Mouse (Mus musculus): ENCODE results near the gene Tmem140.

Gene Tmem140

DNA sequence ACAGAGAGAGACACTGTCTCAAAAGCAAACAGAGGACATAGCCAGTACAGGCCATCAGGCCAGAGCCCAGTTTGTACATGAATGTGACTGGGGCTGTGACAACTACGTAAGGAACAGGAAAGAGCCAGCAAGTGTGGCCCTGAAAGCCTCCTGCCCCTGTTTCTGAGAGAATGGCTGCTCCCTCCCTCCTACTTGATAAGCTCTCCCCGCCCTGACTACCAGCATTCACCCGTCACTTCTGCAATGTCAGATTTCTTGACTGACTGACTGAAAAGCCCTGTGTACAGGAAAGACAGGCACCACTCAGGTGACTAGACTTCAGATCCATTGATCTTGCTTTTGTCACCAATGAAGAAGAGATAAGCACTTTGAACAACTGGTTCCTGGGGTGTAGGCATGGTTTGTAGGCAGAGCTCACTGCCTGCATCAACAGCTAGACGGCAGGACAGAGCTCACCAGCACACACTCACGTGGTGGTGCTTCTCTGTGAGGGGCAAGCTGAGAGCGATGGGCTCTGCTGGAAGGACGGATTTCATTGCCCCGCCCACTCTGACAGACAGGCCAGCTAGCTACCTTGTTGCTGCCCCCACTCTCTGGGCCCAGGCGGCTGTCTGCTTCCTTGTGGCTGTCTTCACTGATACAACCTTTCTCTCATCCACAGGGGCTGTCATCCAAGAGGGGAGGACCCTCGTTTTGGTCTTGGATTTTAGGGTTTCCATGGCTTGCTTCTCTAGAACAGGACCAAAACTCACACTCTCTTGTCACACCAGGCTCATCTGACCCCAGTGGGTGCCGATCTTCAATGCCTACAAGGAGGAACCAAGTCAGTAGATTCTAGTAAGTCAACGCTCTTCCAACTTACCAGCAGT lies 13.3 kb downstream of the Tmem140 start:
- in situ Hi-C loops (cut with MboI; ENCODE audit: low sequenced_read_pairs) = no loop called here

DNA sequence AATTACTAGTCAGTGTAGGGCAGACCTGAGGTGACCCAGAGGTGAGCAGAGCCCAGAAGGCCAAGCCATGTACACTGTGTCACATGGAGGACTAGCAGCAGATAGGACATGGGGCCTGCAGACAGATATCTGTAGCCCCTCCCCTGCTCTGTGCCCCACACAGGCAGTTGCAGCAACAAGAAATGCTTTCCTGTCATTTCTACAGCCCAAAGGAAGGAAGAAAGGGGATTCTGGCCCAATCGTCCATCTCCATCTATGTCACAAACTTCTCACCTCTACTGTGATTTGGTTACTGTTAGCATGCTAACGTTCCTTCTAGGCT lies 13.8 kb downstream of the Tmem140 start:
- in situ Hi-C loops (cut with MboI; ENCODE audit: low sequenced_read_pairs) = no loop called here

DNA sequence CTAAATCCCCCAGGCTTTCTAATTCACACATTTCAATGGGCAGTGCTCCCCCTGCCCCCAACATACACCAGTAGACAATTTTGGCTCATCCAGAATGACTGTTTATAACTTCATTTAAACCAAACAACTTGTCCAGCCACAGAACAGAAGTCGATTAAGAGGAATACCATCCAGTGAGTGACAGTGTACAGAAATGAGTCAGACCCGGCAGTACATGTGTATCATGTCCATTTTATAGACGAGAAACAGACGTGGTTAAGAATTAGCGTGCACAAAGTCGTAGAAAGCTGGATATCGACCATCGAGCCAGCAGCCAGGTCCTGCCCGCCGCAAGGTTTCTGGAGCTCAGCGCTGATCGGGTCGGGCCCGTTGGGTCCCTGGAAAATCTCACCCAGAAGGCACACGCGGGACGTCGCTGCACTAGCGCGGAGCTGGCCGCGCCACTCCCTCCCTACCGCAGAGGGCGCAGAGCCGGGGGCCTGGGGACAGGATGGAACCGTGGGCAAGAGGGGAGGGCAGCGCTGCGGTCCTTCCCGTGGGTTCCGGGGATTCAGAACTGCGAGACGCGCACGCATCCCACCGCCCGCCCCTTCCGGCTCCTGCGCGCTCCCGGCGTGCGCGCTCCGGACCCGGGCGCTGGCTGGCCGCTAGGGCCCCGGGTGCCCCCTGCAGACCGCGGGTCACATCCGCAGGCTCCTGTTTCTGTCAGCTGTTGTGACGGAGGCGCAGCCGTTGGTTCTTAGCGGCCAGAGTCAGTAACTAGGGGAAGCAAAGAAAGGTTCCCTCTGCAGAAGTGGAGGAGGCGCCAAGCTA lies 14.8 kb downstream of the Tmem140 start, which contains the start of gene Cyren:
TSS of gene Cyren (minus strand) at position 552 of the 813 bp plus-strand sequence.
- in situ Hi-C loops (cut with MboI; ENCODE audit: low sequenced_read_pairs) = no loop called here

DNA sequence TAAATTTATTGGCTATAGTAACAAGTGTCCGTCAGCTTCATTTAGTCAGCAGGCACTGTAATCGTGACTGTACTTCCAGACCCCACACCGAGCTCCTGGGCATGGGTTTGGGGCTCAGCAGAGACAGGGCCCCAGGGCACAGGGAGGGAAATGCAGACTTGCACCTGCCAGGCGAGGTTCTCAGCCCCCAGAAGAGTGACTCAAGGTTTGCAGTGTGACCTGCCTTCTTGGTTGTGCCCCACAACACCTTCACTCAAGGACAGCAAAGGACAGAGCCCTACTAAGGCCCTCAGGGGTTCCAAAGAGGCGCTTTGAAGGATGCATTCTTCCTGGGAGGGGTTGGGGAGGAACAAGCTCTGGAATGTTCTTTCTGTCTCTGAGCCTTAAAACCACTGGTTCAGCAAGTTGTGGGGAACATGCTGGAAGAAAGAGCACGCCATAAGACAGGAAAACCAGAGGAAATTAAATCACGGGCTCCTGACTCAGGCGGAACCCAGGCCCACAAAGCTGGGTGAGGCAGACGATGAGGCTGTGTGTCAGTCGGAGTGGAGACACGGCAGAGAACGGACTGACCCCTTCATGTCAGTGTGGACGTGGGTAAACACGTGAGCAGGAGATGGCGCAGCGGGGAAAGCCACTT lies 16.3 kb downstream of the Tmem140 start:
- in situ Hi-C loops (cut with MboI; ENCODE audit: low sequenced_read_pairs) = no loop called here

DNA sequence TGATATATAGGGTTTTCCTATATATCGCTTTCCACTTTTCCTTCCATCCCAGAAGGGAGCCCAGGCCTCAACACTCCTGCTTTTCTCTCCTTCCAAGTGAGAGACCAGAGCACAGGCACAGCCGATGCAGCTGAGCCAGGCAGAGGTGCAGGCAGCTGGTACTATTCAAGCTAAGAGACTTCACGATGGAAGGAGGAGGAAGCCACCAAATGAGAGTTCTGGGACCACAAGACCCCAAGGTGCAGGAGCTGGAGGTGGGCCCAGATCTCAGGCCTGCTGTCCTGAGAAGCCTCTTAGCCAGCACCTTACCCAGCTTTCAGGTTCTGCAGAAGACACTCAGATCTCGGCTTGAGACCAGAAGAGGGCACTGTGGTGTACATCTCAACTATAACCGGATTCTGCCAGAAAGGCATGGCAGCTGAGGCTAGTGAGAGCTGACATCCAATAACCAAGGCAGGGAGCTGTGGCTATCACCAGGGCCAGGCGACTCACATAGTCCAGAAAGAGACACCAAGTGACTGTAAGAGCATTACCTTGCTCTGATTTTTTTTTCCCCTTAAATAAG lies 17.0 kb downstream of the Tmem140 start:
- in situ Hi-C loops (cut with MboI; ENCODE audit: low sequenced_read_pairs) = no loop called here

DNA sequence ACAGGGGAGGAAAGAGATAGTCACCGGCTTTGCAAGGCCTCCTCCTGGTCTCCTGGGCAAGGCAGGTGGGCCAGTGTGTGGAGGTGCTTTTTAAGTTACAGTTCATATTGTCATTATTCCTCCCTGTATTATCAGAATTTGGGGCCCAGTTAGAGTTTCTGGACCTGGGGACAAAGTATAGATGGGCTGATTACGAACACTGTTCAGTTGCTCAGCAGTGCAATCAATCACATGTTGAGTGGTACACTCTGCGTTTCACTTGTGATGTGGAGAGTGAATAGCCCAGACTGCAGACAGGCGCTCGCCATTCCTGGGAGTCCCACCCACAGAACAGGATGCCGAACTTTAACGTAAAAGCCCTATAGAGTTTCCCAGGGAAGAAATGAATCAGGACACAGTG lies 21.8 kb downstream of the Tmem140 start:
- in situ Hi-C loops (cut with MboI; ENCODE audit: low sequenced_read_pairs) = no loop called here

DNA sequence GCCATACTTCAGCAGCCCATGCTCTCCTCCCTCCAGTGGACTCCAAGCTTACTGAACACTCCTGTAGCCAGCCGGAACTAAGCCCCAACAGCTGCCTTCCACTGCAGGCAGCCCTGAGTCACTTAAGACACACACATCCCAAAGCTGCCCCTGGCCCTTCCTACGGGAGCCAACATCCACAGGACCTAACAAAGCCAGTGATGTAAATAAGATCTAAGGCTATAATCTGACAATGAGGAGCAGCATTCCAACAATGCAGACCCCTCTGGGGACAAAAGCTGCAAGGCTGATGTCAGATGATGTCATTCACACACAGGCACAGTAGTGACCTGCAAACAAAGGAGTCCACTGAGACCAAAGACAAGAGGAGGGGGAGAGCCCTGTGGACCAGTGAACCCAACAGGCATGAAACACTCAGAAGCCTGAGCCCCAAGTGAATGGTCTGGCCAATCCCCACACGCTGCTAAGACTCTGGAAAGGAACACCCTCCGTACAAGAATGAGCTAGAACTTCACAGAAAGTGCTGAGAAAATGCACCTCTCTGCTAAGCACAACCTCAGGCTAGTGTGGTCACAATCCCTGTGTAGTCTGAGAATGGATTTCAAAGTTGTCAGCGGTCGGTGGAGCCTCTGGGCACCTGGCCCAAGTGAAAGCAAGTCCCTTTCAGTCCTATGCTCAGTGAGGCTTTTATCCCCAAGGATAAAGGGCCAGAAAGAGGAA lies 24.3 kb downstream of the Tmem140 start:
- in situ Hi-C loops (cut with MboI; ENCODE audit: low sequenced_read_pairs) = no loop called here

DNA sequence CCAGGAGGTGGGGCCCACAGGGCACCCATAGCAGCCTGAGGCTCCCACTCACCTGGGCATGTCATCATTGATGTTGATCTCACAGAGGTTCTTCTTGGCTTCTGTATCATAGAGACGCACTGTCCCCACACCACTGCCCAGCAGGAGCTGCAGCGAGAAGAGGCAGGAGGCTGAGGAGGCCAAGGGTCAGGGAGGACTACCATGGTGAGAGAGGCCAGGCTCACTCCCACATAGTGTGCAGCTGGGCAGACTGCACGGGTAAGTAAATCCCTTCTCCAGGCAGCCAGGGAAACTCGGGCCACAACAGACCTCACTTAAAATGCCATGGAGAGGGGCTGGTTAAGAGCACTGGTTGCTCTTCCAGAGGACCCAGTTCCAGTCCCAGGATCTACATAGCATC lies 26.2 kb downstream of the Tmem140 start:
- in situ Hi-C loops (cut with MboI; ENCODE audit: low sequenced_read_pairs) = no loop called here

DNA sequence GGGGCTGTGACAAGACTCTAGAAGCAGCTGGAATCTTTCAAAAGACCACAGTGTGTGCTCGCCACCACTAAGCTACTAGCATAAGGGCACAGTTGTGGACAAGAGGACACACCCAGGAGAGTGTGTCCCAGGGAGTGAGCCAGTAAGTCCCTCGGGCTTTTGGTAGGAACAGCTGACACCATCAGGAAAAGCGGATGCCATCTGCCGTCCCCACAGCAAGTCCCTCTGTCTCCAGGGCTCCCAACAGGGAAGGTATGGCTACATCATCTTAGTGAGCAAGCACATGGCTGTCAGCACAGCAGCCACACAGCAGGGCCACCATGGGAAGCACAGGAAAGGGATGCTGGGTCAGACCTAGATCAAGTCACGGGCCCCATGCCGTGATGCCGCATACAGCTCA lies 32.6 kb downstream of the Tmem140 start:
- in situ Hi-C loops (cut with MboI; ENCODE audit: low sequenced_read_pairs) = no loop called here

DNA sequence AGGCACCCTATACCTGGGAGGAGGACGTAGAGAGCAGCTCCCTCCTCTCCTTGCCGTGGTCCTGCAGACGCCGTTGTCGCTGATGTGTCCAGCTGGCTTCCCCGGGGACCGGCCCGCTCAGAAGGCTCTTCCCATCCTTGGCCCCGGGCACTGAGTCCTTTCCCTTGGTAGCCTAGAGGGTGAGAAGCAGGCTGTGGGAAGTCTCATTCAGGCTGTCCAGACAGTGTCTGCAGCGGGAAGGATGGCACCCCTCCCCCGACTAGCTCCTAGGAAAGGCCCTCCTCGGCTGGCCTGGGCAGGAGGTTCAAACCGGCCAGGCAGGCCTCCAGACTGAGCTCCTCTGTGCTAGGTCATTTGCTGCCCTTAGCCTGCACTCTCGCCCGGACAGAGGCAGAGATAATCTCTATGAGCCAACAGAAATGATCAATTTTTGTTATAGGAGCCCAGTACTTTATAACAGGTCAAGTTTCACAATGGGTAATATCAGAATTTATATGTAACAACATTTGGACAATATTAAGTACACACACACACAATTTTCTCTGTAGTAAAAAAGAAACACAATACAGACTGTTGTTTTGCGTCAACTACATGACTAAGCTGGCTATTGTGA lies 33.3 kb downstream of the Tmem140 start:
- in situ Hi-C loops (cut with MboI; ENCODE audit: low sequenced_read_pairs) = no loop called here

DNA sequence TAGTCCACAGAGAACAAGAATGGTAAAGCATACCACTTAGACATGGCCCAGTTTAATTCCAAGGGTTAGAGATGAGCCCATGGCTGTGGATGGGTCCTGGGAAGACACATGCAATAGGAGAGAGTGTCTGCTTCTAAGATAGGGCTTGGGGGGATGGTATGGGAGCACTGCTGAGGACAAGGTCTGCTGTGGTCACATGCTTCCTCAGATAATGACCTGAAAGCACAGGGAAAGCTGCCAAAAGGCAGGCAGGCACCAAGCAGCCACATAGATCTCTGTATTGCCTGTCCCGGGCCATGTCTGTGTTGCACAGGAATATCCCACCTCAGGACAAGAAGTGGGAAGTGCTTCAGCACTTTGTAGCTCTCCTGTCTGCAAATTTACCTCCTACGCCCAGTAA lies 36.2 kb downstream of the Tmem140 start:
- in situ Hi-C loops (cut with MboI; ENCODE audit: low sequenced_read_pairs) = no loop called here

DNA sequence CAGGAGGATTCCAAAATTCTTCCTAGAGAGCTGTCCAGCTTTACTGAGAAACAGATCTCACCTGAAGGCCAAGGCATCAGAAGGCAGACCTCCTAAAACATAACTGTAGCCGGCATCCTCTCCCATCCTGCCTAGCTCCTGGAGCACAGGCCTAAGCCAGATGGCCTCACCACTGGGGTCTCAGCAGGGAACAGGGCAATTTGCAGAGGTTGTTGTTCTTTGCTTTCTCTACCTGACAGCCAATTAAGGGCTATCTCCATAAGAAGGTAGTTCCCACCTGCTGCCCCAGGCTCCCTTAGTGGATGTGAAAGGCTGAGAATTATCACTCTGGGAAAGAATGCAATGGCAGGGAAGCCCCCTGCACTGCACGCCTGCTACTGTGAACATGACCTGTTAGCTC lies 38.0 kb downstream of the Tmem140 start:
- in situ Hi-C loops (cut with MboI; ENCODE audit: low sequenced_read_pairs) = no loop called here

DNA sequence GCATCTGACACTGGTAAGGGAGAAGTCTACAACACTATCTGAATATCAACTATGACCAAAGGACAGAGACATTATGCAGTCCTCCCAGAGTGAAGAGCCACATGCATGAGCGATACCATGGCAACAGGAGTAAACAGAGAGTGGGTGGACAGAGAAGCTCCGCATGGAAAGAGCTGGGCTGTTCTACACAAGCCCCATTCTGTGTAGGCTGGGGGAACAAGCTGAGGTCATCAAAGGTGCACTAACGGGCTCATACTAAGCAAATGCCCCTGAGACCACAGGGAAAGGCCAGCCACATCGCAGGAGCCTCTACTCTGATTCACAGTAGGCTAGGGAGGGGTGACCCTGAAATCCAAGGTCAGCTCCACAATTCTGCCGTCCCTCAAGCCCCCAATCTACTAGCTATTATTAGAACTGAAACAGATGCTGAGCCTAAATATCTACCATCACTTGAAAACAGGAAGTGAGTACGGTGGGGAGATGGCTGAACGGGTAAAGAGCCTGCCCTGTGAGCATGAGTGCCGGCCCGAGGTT lies 39.0 kb downstream of the Tmem140 start:
- in situ Hi-C loops (cut with MboI; ENCODE audit: low sequenced_read_pairs) = no loop called here

DNA sequence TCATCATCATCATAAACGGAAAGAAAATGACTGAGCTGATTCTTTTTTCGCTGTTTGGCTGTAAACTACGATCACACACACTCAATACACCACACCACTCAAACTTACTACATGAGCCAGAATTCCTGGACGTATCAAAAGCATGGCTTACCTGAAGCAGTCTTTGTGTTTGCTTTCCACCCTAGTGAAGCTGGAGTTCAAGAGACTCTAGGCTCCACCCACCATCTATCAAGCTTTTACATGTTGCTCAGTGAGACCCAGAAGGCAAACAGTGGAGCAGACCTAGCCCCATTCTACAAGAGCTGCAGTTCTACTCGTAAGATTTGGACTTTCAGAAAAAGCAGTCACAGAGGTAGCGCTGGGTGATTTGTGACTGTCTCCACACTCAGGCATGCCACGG lies 39.6 kb downstream of the Tmem140 start:
- in situ Hi-C loops (cut with MboI; ENCODE audit: low sequenced_read_pairs) = no loop called here

DNA sequence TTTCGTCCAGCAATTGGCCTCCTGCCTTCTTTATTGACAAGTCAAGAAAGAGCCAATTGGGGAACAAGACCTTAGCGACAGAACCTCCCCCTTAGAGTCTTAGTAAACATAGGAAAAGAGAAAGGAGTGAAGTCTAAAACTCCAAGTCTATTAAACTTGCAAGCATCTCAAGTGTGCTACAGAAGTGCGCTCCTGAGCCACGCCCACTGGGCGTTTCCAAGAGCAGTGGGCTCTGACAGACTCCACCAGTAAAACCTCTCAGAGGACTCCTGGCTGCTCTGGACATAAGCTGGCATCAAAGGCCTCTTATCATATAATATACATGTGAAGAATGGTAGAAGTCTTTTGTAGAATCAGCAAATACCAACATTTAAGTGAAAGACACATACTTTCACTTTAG lies 40.5 kb downstream of the Tmem140 start:
- in situ Hi-C loops (cut with MboI; ENCODE audit: low sequenced_read_pairs) = no loop called here

DNA sequence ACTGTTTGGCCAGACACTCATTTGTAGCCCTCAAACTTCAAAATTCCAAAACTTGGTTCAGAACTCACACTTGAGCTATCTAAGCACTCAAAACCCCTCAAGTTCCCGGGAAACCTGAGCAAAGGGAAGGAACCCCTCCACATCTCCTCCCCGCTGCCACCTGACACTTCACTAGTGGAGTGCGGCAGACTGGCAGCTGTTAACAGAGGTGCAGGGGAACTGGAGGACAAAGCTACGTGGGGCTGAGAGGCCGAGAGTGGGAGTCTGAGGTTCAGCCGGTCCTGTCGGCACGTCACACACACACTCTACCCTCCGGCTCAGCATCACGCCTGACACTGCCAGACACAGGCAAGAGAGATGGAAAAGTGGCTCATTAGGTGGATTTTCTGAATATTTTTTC lies 40.9 kb downstream of the Tmem140 start:
- in situ Hi-C loops (cut with MboI; ENCODE audit: low sequenced_read_pairs) = no loop called here

DNA sequence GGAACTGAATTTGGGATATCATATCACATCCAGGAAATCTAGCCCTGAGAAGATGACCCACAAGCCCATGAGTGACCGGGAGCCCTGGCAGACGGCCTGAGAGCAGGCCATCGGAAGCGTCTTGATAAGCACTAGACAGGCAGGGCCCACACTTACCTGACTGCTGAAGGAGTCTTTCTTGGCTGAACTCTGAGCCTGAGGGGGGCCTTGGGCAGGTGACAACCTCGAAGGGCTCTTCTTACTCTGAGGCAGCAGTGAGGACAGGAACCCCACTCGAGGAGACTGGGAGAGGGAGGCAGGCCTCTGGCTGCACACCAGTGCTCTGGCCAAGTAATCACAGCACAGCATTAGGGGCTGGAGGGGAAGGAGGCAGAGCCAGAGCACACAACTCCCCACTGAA lies 41.4 kb downstream of the Tmem140 start:
- in situ Hi-C loops (cut with MboI; ENCODE audit: low sequenced_read_pairs) = no loop called here

DNA sequence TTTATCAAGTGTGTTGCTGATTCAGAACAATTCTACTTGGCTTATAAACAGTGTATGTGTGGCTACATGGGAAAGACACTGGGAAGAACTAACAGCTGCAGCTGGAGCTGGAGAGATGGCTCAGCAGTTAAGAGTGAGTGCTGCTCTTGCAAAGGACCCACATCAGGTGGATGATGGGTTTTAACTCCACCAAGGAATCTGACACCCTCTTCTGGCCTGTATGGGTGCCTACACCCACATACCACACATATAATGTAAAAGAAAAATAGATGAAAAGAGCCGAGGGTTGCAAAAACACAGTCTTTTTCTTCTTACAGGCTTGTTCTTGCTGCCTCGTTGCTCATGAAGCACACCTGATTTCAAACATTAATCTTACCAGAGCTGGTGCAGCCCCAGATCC lies 43.2 kb downstream of the Tmem140 start:
- in situ Hi-C loops (cut with MboI; ENCODE audit: low sequenced_read_pairs) = no loop called here

DNA sequence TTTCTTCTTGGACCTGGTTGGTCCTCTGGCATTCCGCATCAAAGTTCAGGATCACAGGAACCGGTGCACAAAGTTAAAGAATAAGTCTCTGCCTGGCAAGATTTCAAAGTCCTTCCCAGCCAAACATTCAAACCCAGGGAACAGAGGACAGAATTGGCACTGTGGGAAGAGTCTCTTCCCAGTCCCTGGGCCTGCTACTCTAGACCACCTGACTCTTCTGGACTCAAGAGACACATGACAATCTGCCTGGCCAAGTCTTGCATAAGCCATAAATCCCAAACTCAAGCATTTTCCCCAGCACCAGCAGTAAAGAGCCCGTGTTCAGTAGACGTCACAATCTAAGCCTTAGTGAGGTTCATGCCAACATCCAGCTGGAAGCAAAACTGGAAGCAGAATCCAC lies 43.7 kb downstream of the Tmem140 start:
- in situ Hi-C loops (cut with MboI; ENCODE audit: low sequenced_read_pairs) = no loop called here

DNA sequence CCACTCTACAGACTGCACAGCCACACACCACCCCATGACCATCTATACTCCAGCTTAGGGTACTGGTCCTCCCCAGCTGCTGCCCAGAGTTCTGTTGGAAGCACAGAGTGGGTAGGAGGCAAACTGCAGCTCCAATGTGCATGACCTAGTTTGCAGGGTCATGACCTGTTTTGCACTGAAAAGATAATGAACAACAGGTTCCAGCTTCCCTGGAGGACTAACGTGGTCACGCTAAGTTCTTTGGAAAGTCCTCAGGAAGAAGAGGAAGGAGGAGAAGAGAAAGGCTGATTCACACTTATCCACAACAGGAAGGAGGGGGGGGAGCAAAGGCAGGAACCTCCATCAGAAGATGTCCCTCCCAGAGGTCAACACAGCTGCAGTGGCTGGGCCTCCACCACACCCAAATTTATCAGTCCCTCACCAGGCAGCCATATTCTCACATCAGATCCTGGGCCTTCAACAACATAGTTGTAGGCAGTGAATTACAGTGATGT lies 44.2 kb downstream of the Tmem140 start:
- in situ Hi-C loops (cut with MboI; ENCODE audit: low sequenced_read_pairs) = no loop called here

Measured in CH12F3 (cell line).